Mouse (Mus musculus) limb, embryonic 14.5 days (tissue): ENCODE measurements at regions not wholly inside any gene's neighbourhood (a gene's known extent, or its start where the extent isn't known, plus 50 kb on each side); places are given as distances from the start of the nearest gene placed in this dataset.

ENCODE experiments used
- ATAC-seq: fragments of 200-750 bp; cut with Nextera tagmentation; 2 replicates; pipeline ENCODE4 v1.8.0; 2017; ENCODE audit warnings: low read depth, moderate number of reproducible peaks, moderate TSS enrichment; ENCODE audit not compliant: low FRiP score
- DNase-seq: peaks from one replicate; pipeline ENCODE4 v3.0.0-alpha.2; 2015; ENCODE audit warnings: low spot score
- H3K27ac ChIP-seq: fragments of 300-500 bp; sonication (generic); replicated peaks from 2 replicates; pipeline ENCODE4 v1.5.1; 2014; ENCODE audit warnings: low read depth, mild to moderate bottlenecking, low read length, moderate library complexity, mixed read lengths
- H3K27me3 ChIP-seq: fragments of 300-500 bp; sonication (generic); 2 replicates; pipeline ENCODE4 v1.6.1; 2014; ENCODE audit warnings: low read length, mixed read lengths; ENCODE audit not compliant: control insufficient read depth, insufficient read depth
- H3K36me3 ChIP-seq: fragments of 300-500 bp; sonication (generic); 2 replicates; pipeline ENCODE4 v1.6.1; 2014; ENCODE audit warnings: mild to moderate bottlenecking, low read length, moderate library complexity, mixed read lengths; ENCODE audit not compliant: control insufficient read depth, insufficient read depth
- H3K4me1 ChIP-seq: fragments of 300-500 bp; sonication (generic); 2 replicates; pipeline ENCODE4 v1.6.1; 2014; ENCODE audit warnings: antibody characterized with exemption, low read length, mixed read lengths; ENCODE audit not compliant: control insufficient read depth, insufficient read depth
- H3K4me2 ChIP-seq: fragments of 300-500 bp; sonication (generic); replicated peaks from 2 replicates; pipeline ENCODE4 v1.6.1; 2014; ENCODE audit warnings: low read depth, mild to moderate bottlenecking, low read length, moderate library complexity; ENCODE audit not compliant: severe bottlenecking
- H3K4me3 ChIP-seq: fragments of 300-500 bp; sonication (generic); replicated peaks from 2 replicates; pipeline ENCODE4 v1.5.1; 2014; ENCODE audit warnings: low read length
- H3K9ac ChIP-seq: fragments of 300-500 bp; sonication (generic); 2 replicates; pipeline ENCODE4 v1.6.1; 2014; ENCODE audit warnings: mild to moderate bottlenecking, low read depth, low read length, moderate library complexity; ENCODE audit not compliant: severe bottlenecking
- H3K9me3 ChIP-seq: fragments of 300-500 bp; sonication (generic); 2 replicates; pipeline ENCODE4 v1.6.1; 2016; ENCODE audit warnings: low read length; ENCODE audit not compliant: control insufficient read depth
- POLR2A ChIP-seq: fragments of 200-500 bp; IDR thresholded peaks from 2 replicates; pipeline ENCODE4 v1.8.0; 2012; ENCODE audit warnings: inconsistent platforms, mild to moderate bottlenecking, moderate library complexity, borderline replicate concordance; ENCODE audit not compliant: insufficient read depth, insufficient read length; ENCODE audit errors: extremely low read depth
- WGBS: fragments of 180-500 bp; shearing (Covaris S2); extraction: QIAGEN DNeasy Blood & Tissue Kit; methylation state at CpG from one replicate; pipeline ENCODE4 v1.1.7; 2014; 5-methylcytosine and 5-hydroxymethylcytosine counted together

- Histone ChIP-seq H3K4me3 (no peak overlapping the region), H3K27ac (no peak overlapping the region), H3K27me3 (no peaks in the 10 kb centered on the region), H3K4me2 (no peak overlapping the region), H3K9me3 (no peaks in the 10 kb centered on the region), H3K4me1 (no peaks in the 10 kb centered on the region), H3K36me3 (no peaks in the 10 kb centered on the region), H3K9ac (no peak overlapping the region)
- ATAC-seq = no peak
- DNase-seq = no peak
- 80% methylated on average over 8 of the region's 8 CpGs for WGBS
- no peak for TF ChIP-seq POLR2A
Observed at GRCm38 (mm10) chr9:83728428-83728827, 77.6 kb downstream of the Elovl4 start.

- H3K4me3 ChIP-seq = peak overlapping the region; percentile 23
- H3K4me2 ChIP-seq = peak overlapping the region; percentile 49
- no peaks in the 10 kb centered on the region for H3K27me3 ChIP-seq
- no peaks in the 10 kb centered on the region for H3K4me1 ChIP-seq
- no peak for TF ChIP-seq POLR2A
- peak; percentile 76 for DNase-seq
- WGBS = 10% methylated on average over 14 of the region's 14 CpGs
- peak; percentile 82 for ATAC-seq
- H3K27ac ChIP-seq = no peak overlapping the region
- no peak overlapping the region for H3K9ac ChIP-seq
- no peaks in the 10 kb centered on the region for H3K9me3 ChIP-seq
- H3K36me3 ChIP-seq = no peaks in the 10 kb centered on the region
Observed at GRCm38 (mm10) chr9:83727462-83728189, 78.5 kb downstream of the Elovl4 start.

GRCm38 (mm10) chr9:83726979-83727378, 79.1 kb downstream of the Elovl4 start:
- Histone ChIP-seq H3K9ac (no peak overlapping the region), H3K36me3 (no peaks in the 10 kb centered on the region), H3K4me3 (peak overlapping the region; percentile 23), H3K4me1 (no peaks in the 10 kb centered on the region), H3K27me3 (no peaks in the 10 kb centered on the region), H3K4me2 (peak overlapping the region; percentile 49), H3K27ac (no peak overlapping the region), H3K9me3 (no peaks in the 10 kb centered on the region)
- ATAC-seq = 0 out of 2 replicates have a peak, but pooled peaks have one; percentile 4
- no peak for TF ChIP-seq POLR2A
- no peak for DNase-seq
- WGBS = 47% methylated on average over 16 of the region's 16 CpGs

GRCm38 (mm10) chr9:83726105-83726504, 80.0 kb downstream of the Elovl4 start:
- H3K9ac ChIP-seq = no peak overlapping the region
- no peak for TF ChIP-seq POLR2A
- H3K4me3 ChIP-seq = no peak overlapping the region
- no peaks in the 10 kb centered on the region for H3K4me1 ChIP-seq
- no peaks in the 10 kb centered on the region for H3K36me3 ChIP-seq
- no peak overlapping the region for H3K4me2 ChIP-seq
- DNase-seq = peak; percentile 27
- no peak overlapping the region for H3K27ac ChIP-seq
- H3K9me3 ChIP-seq = no peaks in the 10 kb centered on the region
- WGBS = 52% methylated on average over 9 of the region's 9 CpGs
- ATAC-seq = no peak
- no peaks in the 10 kb centered on the region for H3K27me3 ChIP-seq

GRCm38 (mm10) chr9:83725545-83725944, 80.5 kb downstream of the Elovl4 start:
- Histone ChIP-seq H3K9me3 (no peaks in the 10 kb centered on the region), H3K4me1 (no peaks in the 10 kb centered on the region), H3K4me3 (no peak overlapping the region), H3K9ac (no peak overlapping the region), H3K4me2 (no peak overlapping the region), H3K36me3 (no peaks in the 10 kb centered on the region), H3K27me3 (no peaks in the 10 kb centered on the region), H3K27ac (no peak overlapping the region)
- DNase-seq (no peak), ATAC-seq (no peak)
- WGBS = 68% methylated on average over 8 of the region's 8 CpGs
- no peak for TF ChIP-seq POLR2A
